In the genomic region with DNA sequence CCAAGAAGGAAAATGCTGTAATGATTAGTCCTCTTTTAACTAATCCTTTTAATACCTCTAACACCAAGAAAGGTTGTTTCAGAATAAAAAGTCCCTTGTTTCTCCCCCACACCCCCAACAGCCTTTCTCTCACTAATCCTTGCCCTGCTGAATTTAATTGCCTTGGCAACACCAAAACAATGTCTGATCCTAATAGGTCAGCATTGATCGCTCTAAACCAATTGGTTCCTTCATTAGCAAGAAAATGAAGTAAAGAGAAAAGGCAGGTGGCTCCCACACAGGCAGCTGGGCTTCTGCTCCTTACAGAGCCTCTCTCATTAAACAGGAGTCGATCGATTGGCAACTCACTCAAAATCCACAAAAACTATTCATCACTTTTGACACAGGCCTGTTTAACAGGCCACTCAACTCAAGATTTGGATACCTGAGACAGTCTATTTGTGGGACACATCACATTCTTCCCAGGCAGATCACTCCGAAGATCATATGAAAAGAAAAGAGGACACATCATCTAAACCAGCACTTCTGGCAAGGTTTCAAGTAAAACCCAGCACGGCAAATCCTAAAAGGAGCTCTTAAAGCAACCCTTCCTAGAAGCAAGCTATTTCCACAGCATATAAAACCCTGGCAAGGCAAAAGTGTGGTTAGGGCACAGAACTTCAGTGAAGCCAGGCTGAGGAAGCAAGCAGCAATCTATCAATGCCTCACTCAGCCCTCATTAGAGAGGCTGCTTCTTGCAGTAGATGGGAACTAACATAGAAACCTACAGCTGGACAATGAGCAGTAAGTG, we compare ENCODE assay signal across 16 mouse cellular contexts.
A peak's percentile ranks its signal among the peaks of the same experiment; 100 is the strongest.
DNase-seq lines count a peak whose midpoint lies in the region; ATAC-seq and TF ChIP-seq lines count a peak whose summit lies in the region.
"Had no signal": no experiment of that assay in that cellular context is flagged by ENCODE, and none has a peak within 500 bp of the region (broad histone marks: within the 10 kb centered on the region; RNA-seq: fewer than 3 reads in every experiment).

No protein-coding gene starts in this region.

- no peaks in the 10 kb centered on the region for H3K36me3 ChIP-seq in hindbrain, embryonic 10.5 days
- H3K36me3 ChIP-seq in midbrain, embryonic 12.5 days: no peaks in the 10 kb centered on the region

- H3K4me1 ChIP-seq in hindbrain, embryonic 10.5 days (replicated peaks): peaks cover 31% of the 10 kb centered on the region
- H3K4me1 ChIP-seq in midbrain, embryonic 12.5 days: peaks cover 29% of the 10 kb centered on the region

- H3K4me3 ChIP-seq in hindbrain, embryonic 10.5 days: no peak overlapping the region
- no peak overlapping the region for H3K4me3 ChIP-seq in midbrain, embryonic 12.5 days
- H3K4me3 ChIP-seq: erythroblast, embryonic 14.5 days; left cerebral cortex, adult 2 months had no signal

- ATAC-seq in midbrain, embryonic 12.5 days (ENCODE audit: low FRiP score, low read depth): peak; percentile 71; the same call in 1 of the 2 replicates
- ATAC-seq: activated CD4-positive, CD25-positive, alpha-beta regulatory T cell, adult 4 months had no signal

- no peaks in the 10 kb centered on the region for H3K27me3 ChIP-seq in hindbrain, embryonic 10.5 days (ENCODE audit: insufficient read depth, poor library complexity, severe bottlenecking)
- H3K27me3 ChIP-seq in midbrain, embryonic 12.5 days: peaks cover 36% of the 10 kb centered on the region

- H3K4me2 ChIP-seq in midbrain, embryonic 12.5 days (replicated peaks): no peak overlapping the region; the same call in 1 of the 2 replicates

- no peaks in the 10 kb centered on the region for H3K9me3 ChIP-seq in hindbrain, embryonic 10.5 days
- no peaks in the 10 kb centered on the region for H3K9me3 ChIP-seq in midbrain, embryonic 12.5 days

- H3K27ac ChIP-seq in hindbrain, embryonic 10.5 days: peak overlapping the region; percentile 72
- peak overlapping the region; percentile 76 for H3K27ac ChIP-seq in midbrain, embryonic 12.5 days (replicated peaks)
- H3K27ac ChIP-seq: left cerebral cortex, adult 2 months; liver, embryonic 14.5 days; macrophage had no signal

- WGBS in hindbrain, embryonic 10.5 days: 27% methylated on average over 5 of the region's 5 CpGs
- WGBS in midbrain, embryonic 12.5 days: 4% methylated on average over 5 of the region's 5 CpGs

- no peak overlapping the region for H3K9ac ChIP-seq in midbrain, embryonic 12.5 days (replicated peaks)
- H3K9ac ChIP-seq: liver, embryonic 14.5 days had no signal

- peak; percentile 5 for DNase-seq in NIH3T3 (ENCODE audit: low read depth)
- peak; percentile 88 for DNase-seq in brain, embryonic 14.5 days (ENCODE audit: low read depth)
- DNase-seq in hindbrain, embryonic 10.5 days (ENCODE audit: low spot score): peak; percentile 22
- no peak for DNase-seq in left cerebral cortex, adult 18-20 months (ENCODE audit: low spot score in 2 of 2)
- no peak for DNase-seq in heart, adult 18-20 months
- no peak for DNase-seq in spleen, postnatal 4 days (ENCODE audit: low spot score in 2 of 2)
- DNase-seq in lung, adult 18-20 months: no peak
- DNase-seq: cerebellum, postnatal 25 days; gastrocnemius, postnatal 25 days; kidney, adult 11 months had no signal

- TF ChIP-seq POLR2A in brain, embryonic 14.5 days (IDR thresholded peaks at IDR 0.05; ENCODE audit: borderline replicate concordance, extremely low read depth, insufficient read depth, insufficient read length, poor library complexity, severe bottlenecking): no peak

- TF ChIP-seq CTCF in brain, embryonic 14.5 days (IDR thresholded peaks at IDR 0.05; ENCODE audit: borderline replicate concordance, extremely low read depth, insufficient read depth, insufficient read length): no peak

Comparison
In these comparisons a context has a peak if more than half of its experiments do, and no peak if none do; other contexts are left out.
1. DNase-seq: peak in NIH3T3 (single experiment), brain, embryonic 14.5 days (single experiment) and hindbrain, embryonic 10.5 days (single experiment); none in left cerebral cortex, adult 18-20 months (0 of 2), heart, adult 18-20 months (0 of 2), spleen, postnatal 4 days (0 of 2) and lung, adult 18-20 months (0 of 2).